Mouse (Mus musculus) brown adipose tissue, adult 24 weeks (tissue): Measurements from ENCODE around the gene Adcy7. TPM values are rescaled to one million over a fixed set of nuclear protein-coding genes. Genes with fewer than 3 reads are reported as not detected.

Source experiments
- H3K27ac ChIP-seq: fragments of 200-500 bp; replicated peaks from 2 replicates; pipeline ENCODE4 v1.5.1; 2012; ENCODE audit warnings: low read depth, mild to moderate bottlenecking, low read length
- H3K4me1 ChIP-seq: fragments of 200-500 bp; 2 replicates; pipeline ENCODE4 v1.6.1; 2012; ENCODE audit warnings: low read length, mixed read lengths; ENCODE audit not compliant: control insufficient read depth, insufficient read depth, insufficient read length
- H3K4me3 ChIP-seq: fragments of 200-500 bp; 2 replicates; pipeline ENCODE4 v1.5.1; 2012; ENCODE audit warnings: low read depth, mild to moderate bottlenecking, low read length, moderate library complexity; ENCODE audit not compliant: insufficient read depth
- polyA plus RNA-seq: library from polyadenylated mRNA; stranded (reverse); fragments of >200 nt; gene quantifications from 2 replicates; pipeline ENCODE4 v1.2.4, GENCODE M21; 2012; ENCODE audit not compliant: missing spikeins, insufficient read depth, insufficient read length

The Adcy7 gene
- polyA plus RNA-seq, 1 experiment = 1.7 TPM

GRCm38 (mm10) chr8:88301589-88302437 is 29.6 kb downstream of the Adcy7 start:
- 0 out of 2 replicates have a peak, but pooled peaks cover 2% of the 10 kb centered on the region for H3K4me1 ChIP-seq
- H3K4me3 ChIP-seq = no peak overlapping the region
- no peak overlapping the region for H3K27ac ChIP-seq

- H3K27ac ChIP-seq = no peak overlapping the region
- no peaks in the 10 kb centered on the region for H3K4me1 ChIP-seq
- no peak overlapping the region for H3K4me3 ChIP-seq
These were observed 33.6 kb downstream of the Adcy7 start for GRCm38 (mm10) chr8:88305814-88306213.

GRCm38 (mm10) chr8:88306511-88306910 is 34.3 kb downstream of the Adcy7 start:
- Histone ChIP-seq H3K4me1 (no peaks in the 10 kb centered on the region), H3K4me3 (no peak overlapping the region), H3K27ac (no peak overlapping the region)

- Histone ChIP-seq H3K4me1 (no peaks in the 10 kb centered on the region), H3K27ac (no peak overlapping the region), H3K4me3 (no peak overlapping the region)
These were observed 35.5 kb downstream of the Adcy7 start for GRCm38 (mm10) chr8:88307736-88308135.

GRCm38 (mm10) chr8:88309274-88309873 is 37.2 kb downstream of the Adcy7 start:
- Histone ChIP-seq H3K4me1 (no peaks in the 10 kb centered on the region), H3K4me3 (no peak overlapping the region), H3K27ac (no peak overlapping the region)

- no peak overlapping the region for H3K27ac ChIP-seq
- no peaks in the 10 kb centered on the region for H3K4me1 ChIP-seq
- no peak overlapping the region for H3K4me3 ChIP-seq
These were observed 37.7 kb downstream of the Adcy7 start for GRCm38 (mm10) chr8:88309881-88310280.

DNA sequence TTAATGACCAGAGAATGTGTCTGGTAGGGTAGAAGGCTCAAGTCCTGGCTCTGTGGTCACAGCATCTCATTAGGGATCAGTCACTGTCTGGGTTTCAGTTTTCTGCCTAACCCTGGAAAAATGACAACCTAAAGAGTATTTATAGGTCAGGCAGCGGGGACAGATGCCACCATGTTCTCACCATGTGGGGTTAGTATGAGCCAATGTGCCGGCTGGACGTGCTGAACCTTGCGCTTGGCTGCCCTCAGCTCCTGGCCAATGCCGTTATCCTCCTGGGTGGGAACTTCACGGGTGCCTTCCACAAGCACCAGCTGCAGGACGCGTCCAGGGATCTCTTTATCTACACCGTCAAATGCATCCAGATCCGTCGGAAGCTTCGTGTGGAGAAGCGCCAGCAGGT is 38.1 kb downstream of the Adcy7 start:
- Histone ChIP-seq H3K4me3 (no peak overlapping the region), H3K27ac (no peak overlapping the region), H3K4me1 (no peaks in the 10 kb centered on the region)

DNA sequence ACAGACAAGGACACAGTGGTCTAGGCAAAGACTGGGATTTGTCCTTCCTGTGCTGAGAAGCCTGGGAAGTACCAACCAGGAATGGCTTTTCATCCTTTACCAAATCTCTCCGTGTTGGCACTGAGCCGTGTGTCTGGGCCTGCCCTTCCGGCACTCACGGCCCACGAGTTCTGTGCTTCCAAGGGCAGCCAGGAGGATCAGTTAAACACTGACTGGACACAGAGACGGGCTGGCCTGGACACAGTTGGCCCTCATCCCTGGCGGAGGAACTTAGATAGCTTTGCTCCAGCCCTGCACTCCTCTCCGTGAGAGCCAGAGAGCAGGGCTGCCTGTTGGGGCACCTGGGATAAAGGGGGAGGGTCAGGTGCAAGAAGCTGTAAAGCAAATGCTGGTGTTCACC is 40.8 kb downstream of the Adcy7 start:
- H3K27ac ChIP-seq = no peak overlapping the region
- H3K4me3 ChIP-seq = no peak overlapping the region
- H3K4me1 ChIP-seq = no peaks in the 10 kb centered on the region

DNA sequence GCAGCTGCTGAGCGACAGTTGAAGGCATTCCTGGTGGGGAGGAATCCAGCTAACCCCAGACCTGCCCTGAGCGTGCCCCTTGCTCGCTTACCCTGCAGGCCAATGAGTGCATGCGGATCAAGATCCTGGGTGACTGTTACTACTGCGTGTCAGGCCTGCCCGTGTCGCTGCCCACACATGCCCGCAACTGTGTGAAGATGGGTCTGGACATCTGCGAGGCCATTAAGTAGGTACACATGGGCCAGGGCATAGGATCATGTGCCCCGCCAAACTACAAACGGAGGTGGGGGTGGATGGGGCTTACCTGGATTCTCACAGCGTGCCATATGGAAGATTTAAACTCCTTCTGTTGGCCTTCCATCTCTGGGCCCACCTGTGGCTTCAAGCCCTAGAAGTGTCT is 41.8 kb downstream of the Adcy7 start:
- H3K4me1 ChIP-seq = no peaks in the 10 kb centered on the region

DNA sequence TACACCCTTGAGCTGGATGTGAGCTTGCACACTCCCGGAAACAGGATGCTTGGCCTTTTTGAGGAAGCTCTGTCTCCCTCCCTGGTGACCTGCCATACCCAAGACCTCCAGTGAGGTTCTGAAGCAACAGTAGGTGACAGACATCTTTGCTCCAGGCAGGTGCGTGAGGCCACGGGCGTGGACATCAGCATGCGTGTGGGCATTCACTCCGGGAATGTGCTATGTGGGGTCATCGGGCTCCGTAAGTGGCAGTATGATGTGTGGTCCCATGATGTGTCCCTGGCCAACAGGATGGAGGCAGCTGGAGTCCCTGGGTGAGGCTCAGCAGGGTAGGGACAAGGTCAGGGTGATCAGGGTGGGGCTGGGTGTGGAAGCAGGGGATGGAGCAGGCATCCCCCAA is 43.1 kb downstream of the Adcy7 start:
- Histone ChIP-seq H3K4me1 (no peaks in the 10 kb centered on the region), H3K4me3 (no peak overlapping the region), H3K27ac (no peak overlapping the region)

More for the DNA sequence above, 41.8 kb downstream of the Adcy7 start:
- Histone ChIP-seq H3K4me3 (no peak overlapping the region), H3K27ac (no peak overlapping the region)

DNA sequence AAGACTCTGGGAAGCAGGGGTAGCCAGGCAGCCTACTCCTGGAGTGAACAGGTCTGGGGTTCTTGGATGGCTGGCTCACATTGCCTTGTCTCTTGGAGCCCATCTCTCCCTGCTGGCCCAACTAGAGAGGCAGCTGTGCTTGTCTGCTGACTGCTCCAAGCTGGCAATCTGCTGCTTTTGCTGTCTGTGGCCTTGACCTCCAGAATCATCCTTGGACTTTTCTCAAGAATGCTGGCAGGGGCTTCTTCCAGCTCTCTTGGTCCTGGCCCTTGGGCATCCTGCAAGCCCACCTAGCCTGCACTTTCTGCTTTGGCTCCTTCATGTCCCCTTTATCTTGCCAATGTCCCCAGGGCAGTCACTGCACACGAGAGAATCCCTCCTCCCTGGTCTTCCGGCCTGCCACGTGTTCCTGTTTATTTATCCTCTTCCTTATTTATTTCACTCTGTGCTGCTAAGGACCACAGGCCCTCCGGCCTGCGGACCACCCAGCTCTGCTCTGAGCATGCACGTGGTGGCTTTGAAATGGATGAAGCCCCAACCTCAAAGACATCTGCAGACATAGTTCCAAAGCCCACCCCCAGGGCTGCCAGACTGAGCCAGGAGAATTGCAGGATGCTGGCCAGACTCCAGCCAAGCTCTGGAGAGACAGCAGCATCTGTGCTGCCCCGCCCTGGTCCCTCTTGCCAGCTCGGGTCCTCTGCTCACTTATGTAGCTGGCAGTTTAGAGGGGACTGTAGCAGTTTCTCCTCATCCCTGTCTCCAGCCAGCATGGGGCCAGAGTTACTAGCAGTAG is 44.1 kb downstream of the Adcy7 start:
- no peak overlapping the region for H3K4me3 ChIP-seq
- no peak overlapping the region for H3K27ac ChIP-seq
- H3K4me1 ChIP-seq = no peaks in the 10 kb centered on the region

GRCm38 (mm10) chr8:88317341-88317740 is 45.1 kb downstream of the Adcy7 start:
- no peak overlapping the region for H3K27ac ChIP-seq

DNA sequence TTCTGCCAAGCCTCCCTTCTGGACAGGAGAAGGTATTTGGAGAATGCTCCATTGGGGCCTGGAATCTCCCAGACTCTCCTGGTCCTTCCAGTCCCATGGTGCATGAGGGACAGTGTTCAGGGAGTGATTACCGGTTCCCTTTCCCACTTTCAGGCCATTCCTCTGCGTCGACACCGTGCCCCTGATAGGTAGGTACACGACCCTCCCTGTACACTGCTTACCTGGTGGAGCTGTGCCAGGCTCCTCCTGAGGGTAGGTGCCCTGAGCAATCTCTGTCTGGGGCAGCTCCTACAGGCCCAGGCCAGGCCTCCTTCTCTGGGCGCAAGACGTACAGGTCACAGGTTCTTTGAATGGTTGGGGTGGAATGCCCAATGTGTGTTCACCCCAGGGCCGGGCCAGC is 45.9 kb downstream of the Adcy7 start:
- H3K4me1 ChIP-seq = no peaks in the 10 kb centered on the region
- H3K27ac ChIP-seq = no peak overlapping the region
- no peak overlapping the region for H3K4me3 ChIP-seq

More at GRCm38 (mm10) chr8:88317341-88317740, 45.1 kb downstream of the Adcy7 start:
- Histone ChIP-seq H3K4me3 (no peak overlapping the region), H3K4me1 (no peaks in the 10 kb centered on the region)

GRCm38 (mm10) chr8:88320134-88320533 is 47.9 kb downstream of the Adcy7 start:
- H3K4me3 ChIP-seq = no peak overlapping the region
- no peak overlapping the region for H3K27ac ChIP-seq
- H3K4me1 ChIP-seq = no peaks in the 10 kb centered on the region

DNA sequence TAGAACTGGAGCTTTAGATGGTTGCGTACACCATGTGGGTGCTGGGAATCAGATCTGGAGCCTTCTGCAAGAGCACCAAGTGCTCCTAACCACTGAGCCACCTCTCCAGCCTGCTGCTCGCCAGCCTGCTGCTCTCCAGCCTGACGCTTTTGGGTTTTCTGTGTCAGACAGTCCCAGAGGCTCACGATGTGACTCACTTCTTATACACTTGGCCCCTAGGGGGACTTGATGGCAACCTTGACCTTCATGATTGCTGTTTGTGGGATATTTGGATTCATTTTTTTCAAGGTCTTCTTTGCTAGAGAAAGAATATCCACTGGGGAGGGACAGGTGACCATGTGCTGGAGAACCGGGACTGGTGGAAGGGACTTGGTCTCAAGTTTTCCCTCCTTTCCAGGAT is 49.2 kb downstream of the Adcy7 start:
- H3K4me3 ChIP-seq = no peak overlapping the region
- no peak overlapping the region for H3K27ac ChIP-seq
- H3K4me1 ChIP-seq = no peaks in the 10 kb centered on the region
